Mouse (Mus musculus) olfactory bulb, adult 2 months (tissue): Measurements from ENCODE around the gene Atic. TPM values are rescaled to one million over a fixed set of nuclear protein-coding genes. Genes with fewer than 3 reads are reported as not detected.

Source experiments
- H3K27ac ChIP-seq: fragments of 200-500 bp; 2 replicates; pipeline ENCODE4 v1.5.1; 2012; ENCODE audit warnings: low read depth, low read length; ENCODE audit not compliant: insufficient read depth
- H3K4me1 ChIP-seq: fragments of 200-500 bp; 2 replicates; pipeline ENCODE4 v1.6.1; 2012; ENCODE audit warnings: low read length; ENCODE audit not compliant: control insufficient read depth, insufficient read depth
- H3K4me3 ChIP-seq: fragments of 200-500 bp; 2 replicates; pipeline ENCODE4 v1.5.1; 2012; ENCODE audit warnings: mild to moderate bottlenecking, low read depth, low read length, moderate library complexity; ENCODE audit not compliant: insufficient read depth
- CTCF ChIP-seq: fragments of 200-500 bp; IDR thresholded peaks from 2 replicates; pipeline ENCODE4 v1.5.1; 2012; ENCODE audit warnings: low read depth, mild to moderate bottlenecking, low read length, moderate library complexity; ENCODE audit not compliant: insufficient read depth
- POLR2A ChIP-seq: fragments of 200-500 bp; IDR thresholded peaks from 2 replicates; pipeline ENCODE4 v1.6.1; 2012; ENCODE audit warnings: mild to moderate bottlenecking, low read depth, low read length, moderate library complexity; ENCODE audit not compliant: insufficient read depth
- WGBS: fragments of 180-500 bp; shearing (Covaris S2); methylation state at CpG from one replicate; pipeline ENCODE4 v1.1.7; 2018; 5-methylcytosine and 5-hydroxymethylcytosine counted together
- polyA plus RNA-seq: library from polyadenylated mRNA; stranded (reverse); fragments of >200 nt; gene quantifications from 2 replicates; pipeline ENCODE4 v1.2.4, GENCODE M21; 2012; ENCODE audit warnings: low replicate concordance; ENCODE audit not compliant: missing spikeins, insufficient read depth, insufficient read length

The Atic gene
- polyA plus RNA-seq, 1 experiment: not detected

- no peak overlapping the region for H3K4me3 ChIP-seq
- WGBS: 95% methylated on average over 7 of the region's 7 CpGs
- TF ChIP-seq POLR2A (no peak), CTCF (no peak)
Observed at GRCm38 (mm10) chr1:71583900-71584299, 26.9 kb downstream of the Atic start.

GRCm38 (mm10) chr1:71586658-71587057 lies 29.7 kb downstream of the Atic start:
- H3K27ac ChIP-seq: no peak overlapping the region

More at GRCm38 (mm10) chr1:71583900-71584299, 26.9 kb downstream of the Atic start:
- Histone ChIP-seq H3K4me1 (0 out of 2 replicates have a peak, but pooled peaks cover 4% of the 10 kb centered on the region), H3K27ac (no peak overlapping the region)

GRCm38 (mm10) chr1:71590038-71590437 lies 33.1 kb downstream of the Atic start:
- no peak for TF ChIP-seq POLR2A
- TF ChIP-seq CTCF: no peak
- Histone ChIP-seq H3K4me1 (no peaks in the 10 kb centered on the region), H3K4me3 (no peak overlapping the region), H3K27ac (no peak overlapping the region)
- 99% methylated on average over 11 of the region's 11 CpGs for WGBS

More at GRCm38 (mm10) chr1:71586658-71587057, 29.7 kb downstream of the Atic start:
- Histone ChIP-seq H3K4me1 (no peaks in the 10 kb centered on the region), H3K4me3 (no peak overlapping the region)
- TF ChIP-seq POLR2A (no peak), CTCF (no peak)
- 94% methylated on average over 7 of the region's 7 CpGs for WGBS

GRCm38 (mm10) chr1:71593184-71593583 lies 36.2 kb downstream of the Atic start:
- Histone ChIP-seq H3K4me1 (no peaks in the 10 kb centered on the region), H3K4me3 (no peak overlapping the region), H3K27ac (no peak overlapping the region)
- no peak for TF ChIP-seq POLR2A
- TF ChIP-seq CTCF: no peak
- 96% methylated on average over 9 of the region's 9 CpGs for WGBS

- TF ChIP-seq POLR2A (no peak), CTCF (no peak)
- no peaks in the 10 kb centered on the region for H3K4me1 ChIP-seq
- no peak overlapping the region for H3K4me3 ChIP-seq
- H3K27ac ChIP-seq: no peak overlapping the region
- 54% methylated on average over 2 of the region's 2 CpGs for WGBS
Observed at GRCm38 (mm10) chr1:71594268-71594667, 37.3 kb downstream of the Atic start.

- H3K4me3 ChIP-seq: no peak overlapping the region
- no peaks in the 10 kb centered on the region for H3K4me1 ChIP-seq
- H3K27ac ChIP-seq: no peak overlapping the region
- WGBS: 96% methylated on average over 4 of the region's 4 CpGs
- TF ChIP-seq CTCF (no peak), POLR2A (no peak)
Observed at GRCm38 (mm10) chr1:71595365-71595764, 38.4 kb downstream of the Atic start.

- Histone ChIP-seq H3K27ac (no peak overlapping the region), H3K4me3 (no peak overlapping the region), H3K4me1 (no peaks in the 10 kb centered on the region)
- TF ChIP-seq CTCF (no peak), POLR2A (no peak)
- 96% methylated on average over 2 of the region's 2 CpGs for WGBS
Observed at GRCm38 (mm10) chr1:71605751-71606150, 48.8 kb downstream of the Atic start.

GRCm38 (mm10) chr1:71606600-71607325 lies 49.8 kb downstream of the Atic start:
- no peaks in the 10 kb centered on the region for H3K4me1 ChIP-seq
- no peak for TF ChIP-seq CTCF
- TF ChIP-seq POLR2A: no peak
- H3K4me3 ChIP-seq: no peak overlapping the region
- WGBS: 90% methylated on average over 8 of the region's 8 CpGs
- H3K27ac ChIP-seq: no peak overlapping the region

GRCm38 (mm10) chr1:71609057-71609775 lies 52.3 kb downstream of the Atic start:
- 97% methylated on average over 37 of the region's 37 CpGs for WGBS
- TF ChIP-seq CTCF: no peak
- no peak for TF ChIP-seq POLR2A
- Histone ChIP-seq H3K27ac (no peak overlapping the region), H3K4me1 (no peaks in the 10 kb centered on the region), H3K4me3 (no peak overlapping the region)
